Mouse (Mus musculus) heart, adult 2 months (tissue): ENCODE measurements around the gene Zfp459.
"Not testable (repeated sequence)": the region's sequence is repeated elsewhere in the genome, so short reads cannot be mapped to it uniquely, and the experiment has no call there.

Source experiments
- CTCF ChIP-seq: fragments of 200-600 bp; IDR thresholded peaks from 2 replicates; pipeline ENCODE4 v1.8.1; 2022; ENCODE audit warnings: antibody characterized with exemption, mild to moderate bottlenecking, moderate library complexity
- EP300 ChIP-seq: fragments of 200-500 bp; IDR thresholded peaks from 2 replicates; pipeline ENCODE4 v1.6.1; 2011; ENCODE audit warnings: low read depth, low read length, control low read depth; ENCODE audit not compliant: insufficient read depth
- POLR2A ChIP-seq: fragments of 200-500 bp; IDR thresholded peaks from 2 replicates; pipeline ENCODE4 v1.6.1; 2011; ENCODE audit warnings: mild to moderate bottlenecking, low read depth, low read length, control low read depth; ENCODE audit not compliant: insufficient read depth

DNA sequence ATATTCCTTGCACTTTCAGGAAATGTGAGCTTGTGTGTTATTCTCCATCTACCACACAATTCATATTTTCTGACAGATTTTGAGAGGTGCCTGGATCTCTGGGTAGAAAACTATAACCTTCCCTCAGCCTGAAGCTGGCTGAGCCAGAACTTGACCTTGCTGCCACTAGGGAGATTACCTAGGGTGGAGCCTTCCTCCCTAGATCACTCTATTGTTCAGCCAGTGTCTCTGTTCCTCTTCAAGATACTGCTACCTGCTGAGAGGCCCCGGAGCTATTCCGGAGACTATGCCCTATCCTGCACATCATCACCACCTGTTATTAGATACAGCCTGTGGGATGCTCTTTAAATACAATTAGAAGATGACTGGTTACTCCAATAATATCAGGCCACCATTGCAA is 1.3 kb upstream of the Zfp459 start:
- TF ChIP-seq CTCF, EP300, POLR2A: not testable (repeated sequence)
